Mouse (Mus musculus): Measurements from ENCODE around the gene Tppp2. TPM values are rescaled to one million over a fixed set of nuclear protein-coding genes. Genes with fewer than 3 reads are reported as not detected.
"Not testable (repeated sequence)": the region's sequence is repeated elsewhere in the genome, so short reads cannot be mapped to it uniquely, and the experiment has no call there.

The Tppp2 gene
- total RNA-seq, 2 experiments from 2014 or later = not detected

- DNase-seq = peak; percentile 55 to 59
Measured at GRCm38 (mm10) chr14:51912391-51913061, 5.7 kb upstream of the Tppp2 start.

GRCm38 (mm10) chr14:51913062-51913959, 4.9 kb upstream of the Tppp2 start:
- DNase-seq = peak; percentile 91 to 95

GRCm38 (mm10) chr14:51913960-51914762, 4.1 kb upstream of the Tppp2 start, which contains the start of gene Ndrg2:
TSS of gene Ndrg2 (minus strand) at chr14:51914158.
- DNase-seq = peak; percentile 74 to 87

- DNase-seq = peak; percentile 35 to 41
Measured at GRCm38 (mm10) chr14:51915030-51915429, 3.2 kb upstream of the Tppp2 start.

GRCm38 (mm10) chr14:51916539-51916938, 1.7 kb upstream of the Tppp2 start:
- no peak for DNase-seq

GRCm38 (mm10) chr14:51918966-51919365, 741 bp downstream of the Tppp2 start:
- DNase-seq = no peak

GRCm38 (mm10) chr14:51921759-51922570, 3.7 kb downstream of the Tppp2 start:
- no peak for DNase-seq

GRCm38 (mm10) chr14:51922571-51922865, 4.3 kb downstream of the Tppp2 start, which contains the start of gene Rnase13:
TSS of gene Rnase13 (minus strand) at chr14:51922773.
- no peak for DNase-seq

- no peak for DNase-seq
Measured at GRCm38 (mm10) chr14:51922910-51923309, 4.7 kb downstream of the Tppp2 start.

- no peak for DNase-seq
Measured at GRCm38 (mm10) chr14:51923492-51923891, 5.3 kb downstream of the Tppp2 start.

GRCm38 (mm10) chr14:51926930-51927329, 8.7 kb downstream of the Tppp2 start:
- not testable (repeated sequence) for DNase-seq

- DNase-seq = peak; percentile 26 to 63
Measured at GRCm38 (mm10) chr14:51929309-51929943, 11.2 kb downstream of the Tppp2 start.

GRCm38 (mm10) chr14:51929968-51930367, 11.7 kb downstream of the Tppp2 start:
- DNase-seq = no peak

GRCm38 (mm10) chr14:51930824-51931223, 12.6 kb downstream of the Tppp2 start:
- DNase-seq = peak; percentile 59 to 73

- DNase-seq = no peak
Measured at GRCm38 (mm10) chr14:51932092-51933020, 14.1 kb downstream of the Tppp2 start.

GRCm38 (mm10) chr14:51939005-51939404, 20.8 kb downstream of the Tppp2 start:
- no peak for DNase-seq

- DNase-seq = peak; percentile 61 to 65
Measured at GRCm38 (mm10) chr14:51940944-51941560, 22.8 kb downstream of the Tppp2 start.

GRCm38 (mm10) chr14:51941577-51941976, 23.4 kb downstream of the Tppp2 start:
- DNase-seq = peak in 1 of 2 experiments; percentile 35

GRCm38 (mm10) chr14:51942236-51942635, 24.0 kb downstream of the Tppp2 start:
- no peak for DNase-seq

All from adrenal gland, postnatal 36 days (tissue).